Mouse (Mus musculus): ENCODE data around the gene Cyp2a12.

DNA sequence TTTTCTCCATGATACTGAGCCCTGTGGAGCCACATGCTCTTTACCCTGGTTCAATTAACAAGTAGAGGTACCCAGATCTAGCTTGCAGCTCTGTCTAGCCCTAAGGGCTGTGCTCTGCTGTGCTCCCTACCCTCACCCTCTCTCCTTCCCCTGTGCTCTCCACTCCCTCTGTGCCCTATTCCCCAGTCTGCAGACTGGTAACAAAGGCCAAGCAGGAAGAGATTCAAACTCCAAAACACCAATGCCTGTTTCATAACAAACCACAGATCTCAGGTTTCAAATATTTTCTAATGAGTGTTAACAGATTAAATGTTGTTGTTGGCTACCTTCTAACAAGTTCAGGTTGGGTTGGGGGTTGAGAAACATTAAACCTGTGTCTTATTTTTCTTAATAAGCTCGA lies 49.8 kb downstream of the Cyp2a12 start:
- TF ChIP-seq POLR2A (IDR thresholded peaks at IDR 0.05; ENCODE audit: extremely low read depth, insufficient read depth, low read length) (no peak), CTCF (IDR thresholded peaks at IDR 0.05; ENCODE audit: low read depth, low read length) (no peak)

Data from liver, adult 2 months (tissue).